Mouse (Mus musculus) hindbrain, embryonic 12.5 days (tissue): ENCODE measurements around the gene Brca2. TPM values are rescaled to one million over a fixed set of nuclear protein-coding genes. Genes with fewer than 3 reads are reported as not detected.
A peak's percentile ranks its signal among the peaks of the same experiment; 100 is the strongest.

Experiments used
- ATAC-seq: fragments of 200-750 bp; cut with Nextera tagmentation; 2 replicates; pipeline ENCODE4 v1.8.0; 2017; ENCODE audit warnings: moderate TSS enrichment; ENCODE audit not compliant: low FRiP score
- H3K27ac ChIP-seq: fragments of 300-500 bp; sonication (generic); 2 replicates; pipeline ENCODE4 v1.5.1; 2016; ENCODE audit warnings: mild to moderate bottlenecking
- H3K27me3 ChIP-seq: fragments of 300-500 bp; sonication (generic); 2 replicates; pipeline ENCODE4 v1.6.1; 2016; ENCODE audit warnings: mild to moderate bottlenecking
- H3K36me3 ChIP-seq: fragments of 300-500 bp; sonication (generic); 2 replicates; pipeline ENCODE4 v1.6.1; 2016; ENCODE audit warnings: mild to moderate bottlenecking
- H3K4me1 ChIP-seq: fragments of 300-500 bp; sonication (generic); 2 replicates; pipeline ENCODE4 v1.6.1; 2016
- H3K4me2 ChIP-seq: fragments of 300-500 bp; sonication (generic); replicated peaks from 2 replicates; pipeline ENCODE4 v1.6.1; 2016; ENCODE audit warnings: mild to moderate bottlenecking
- H3K4me3 ChIP-seq: fragments of 300-500 bp; sonication (generic); 2 replicates; pipeline ENCODE4 v1.5.1; 2016; ENCODE audit warnings: mild to moderate bottlenecking
- H3K9ac ChIP-seq: fragments of 300-500 bp; sonication (generic); 2 replicates; pipeline ENCODE4 v1.6.1; 2016; ENCODE audit warnings: mild to moderate bottlenecking, moderate library complexity
- H3K9me3 ChIP-seq: fragments of 300-500 bp; sonication (generic); replicated peaks from 2 replicates; pipeline ENCODE4 v1.6.1; 2016; ENCODE audit warnings: mild to moderate bottlenecking
- WGBS: fragments of 180-500 bp; shearing (Covaris S2); methylation state at CpG from one replicate; pipeline ENCODE4 v1.1.7; 2016; 5-methylcytosine and 5-hydroxymethylcytosine counted together
- polyA plus RNA-seq: library from polyadenylated mRNA; unstranded; fragments of >200 nt; fragmentation: Nextera tagmentation; extraction: Ambion mirVana; gene quantifications from 2 replicates; pipeline ENCODE4 v1.2.1, GENCODE M21; 2016

Gene Brca2
- polyA plus RNA-seq, 1 experiment from 2014 or later, result 21.9 TPM

DNA sequence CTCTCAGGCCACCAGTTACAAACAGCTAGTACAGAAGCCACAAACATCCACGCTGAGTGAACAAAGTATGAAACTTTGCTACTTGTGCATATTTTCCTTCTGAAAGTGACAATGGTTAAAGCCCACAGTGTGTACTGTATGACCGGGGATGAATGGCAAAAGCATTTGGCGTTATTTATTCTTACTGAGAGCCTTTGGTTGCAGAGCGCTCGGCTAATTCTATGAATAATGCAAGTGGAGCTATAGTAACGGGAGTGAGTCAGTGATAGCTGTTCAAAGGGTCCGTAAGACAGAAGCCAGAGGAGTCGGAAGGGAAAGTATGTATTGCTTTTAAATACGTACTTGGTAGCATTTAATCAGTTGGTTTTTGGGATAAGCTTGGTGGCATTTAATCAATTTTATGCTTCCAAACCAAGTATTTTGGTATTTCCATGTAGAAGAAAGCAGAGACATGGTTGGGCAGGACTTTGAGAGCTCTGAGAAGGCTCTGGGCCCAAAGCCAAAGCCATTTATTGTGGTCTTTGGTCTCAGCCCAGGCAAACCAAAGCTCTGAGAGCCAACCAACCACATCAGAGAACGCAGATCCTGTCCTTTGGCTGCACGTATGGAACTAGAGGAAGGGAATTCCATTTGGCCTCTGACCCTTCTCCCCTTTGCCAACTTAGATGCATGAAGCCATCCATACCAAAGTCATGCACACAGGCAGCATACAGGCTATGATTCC, 48.2 kb downstream of the Brca2 start:
- 90% methylated on average over 11 of the region's 11 CpGs for WGBS
- peaks cover 42% of the 10 kb centered on the region for H3K36me3 ChIP-seq
- ATAC-seq, result no peak

GRCm38 (mm10) chr5:150574403-150574802, 52.0 kb downstream of the Brca2 start:
- H3K27ac ChIP-seq, result no peak overlapping the region
- no peak for ATAC-seq
- 94% methylated on average over 3 of the region's 3 CpGs for WGBS
- no peaks in the 10 kb centered on the region for H3K9me3 ChIP-seq
- H3K4me2 ChIP-seq, result no peak overlapping the region
- no peak overlapping the region for H3K9ac ChIP-seq
- no peaks in the 10 kb centered on the region for H3K27me3 ChIP-seq
- peaks cover 23% of the 10 kb centered on the region for H3K36me3 ChIP-seq
- H3K4me3 ChIP-seq, result no peak overlapping the region
- H3K4me1 ChIP-seq, result no peaks in the 10 kb centered on the region

More for the DNA sequence above, 48.2 kb downstream of the Brca2 start:
- no peaks in the 10 kb centered on the region for H3K27me3 ChIP-seq
- H3K4me2 ChIP-seq, result no peak overlapping the region
- H3K9me3 ChIP-seq, result no peaks in the 10 kb centered on the region
- H3K4me1 ChIP-seq, result no peaks in the 10 kb centered on the region
- H3K27ac ChIP-seq, result no peak overlapping the region
- H3K9ac ChIP-seq, result no peak overlapping the region
- no peak overlapping the region for H3K4me3 ChIP-seq

DNA sequence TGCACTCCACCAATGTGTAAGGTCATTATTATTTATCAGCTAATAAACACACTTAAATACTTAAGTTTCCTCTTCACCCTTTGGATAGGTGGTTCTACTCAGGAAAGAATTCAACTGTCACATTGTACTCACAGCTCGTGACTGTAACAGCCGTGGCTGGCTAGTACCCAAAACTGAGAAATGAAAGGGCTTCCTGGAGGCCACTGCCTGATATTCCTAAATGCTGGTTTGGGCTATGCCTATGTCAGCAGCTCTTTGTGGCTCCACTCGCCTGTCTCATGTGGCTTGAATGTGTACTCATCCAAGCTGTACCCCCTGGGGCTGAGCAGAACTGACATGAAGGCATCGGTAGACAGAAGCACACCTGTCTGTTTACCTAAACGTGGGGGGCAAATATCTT, 52.5 kb downstream of the Brca2 start:
- Histone ChIP-seq H3K4me2 (no peak overlapping the region), H3K27me3 (no peaks in the 10 kb centered on the region), H3K9ac (no peak overlapping the region), H3K27ac (no peak overlapping the region), H3K4me3 (no peak overlapping the region), H3K4me1 (no peaks in the 10 kb centered on the region), H3K9me3 (no peaks in the 10 kb centered on the region), H3K36me3 (peaks cover 19% of the 10 kb centered on the region; the same call in 1 of the 2 replicates)
- ATAC-seq, result no peak
- 80% methylated on average over 5 of the region's 5 CpGs for WGBS

DNA sequence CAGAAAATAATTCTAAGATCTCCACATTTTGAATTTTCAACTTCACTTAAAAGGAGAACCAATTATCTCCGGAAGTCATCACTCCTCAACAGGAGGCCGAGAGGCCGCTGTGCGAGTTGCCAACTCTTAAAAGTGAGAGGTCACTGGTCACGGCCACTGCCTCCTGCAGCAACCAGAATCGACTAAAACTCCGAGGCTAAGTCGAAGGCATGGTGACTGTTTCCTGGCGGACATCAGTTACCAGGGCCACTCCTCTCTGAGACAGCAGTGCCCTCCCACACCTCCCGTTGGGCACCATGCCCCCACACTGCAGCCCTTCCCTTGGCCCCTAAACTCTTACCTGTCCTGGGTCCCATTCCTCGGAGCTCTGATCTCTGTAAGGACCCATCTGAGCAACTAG, 54.4 kb downstream of the Brca2 start:
- Histone ChIP-seq H3K9me3 (no peaks in the 10 kb centered on the region), H3K27ac (no peak overlapping the region), H3K27me3 (no peaks in the 10 kb centered on the region), H3K4me2 (no peak overlapping the region), H3K4me3 (no peak overlapping the region), H3K9ac (no peak overlapping the region), H3K36me3 (0 out of 2 replicates have a peak, but pooled peaks cover 9% of the 10 kb centered on the region), H3K4me1 (no peaks in the 10 kb centered on the region)
- WGBS, result 84% methylated on average over 11 of the region's 11 CpGs
- no peak for ATAC-seq

- Histone ChIP-seq H3K27ac (no peak overlapping the region), H3K4me3 (no peak overlapping the region), H3K27me3 (no peaks in the 10 kb centered on the region), H3K4me2 (no peak overlapping the region), H3K36me3 (no peaks in the 10 kb centered on the region), H3K9ac (no peak overlapping the region), H3K9me3 (no peaks in the 10 kb centered on the region), H3K4me1 (no peaks in the 10 kb centered on the region)
- 93% methylated on average over 6 of the region's 6 CpGs for WGBS
- no peak for ATAC-seq
Measured at GRCm38 (mm10) chr5:150578613-150579171, 56.3 kb downstream of the Brca2 start.

GRCm38 (mm10) chr5:150581180-150581579, 58.8 kb downstream of the Brca2 start:
- no peak overlapping the region for H3K27ac ChIP-seq
- H3K4me1 ChIP-seq, result no peaks in the 10 kb centered on the region
- H3K9ac ChIP-seq, result no peak overlapping the region
- H3K9me3 ChIP-seq, result no peaks in the 10 kb centered on the region
- no peak for ATAC-seq
- WGBS, result 74% methylated on average over 6 of the region's 6 CpGs
- H3K4me2 ChIP-seq, result no peak overlapping the region
- H3K36me3 ChIP-seq, result no peaks in the 10 kb centered on the region
- no peak overlapping the region for H3K4me3 ChIP-seq
- no peaks in the 10 kb centered on the region for H3K27me3 ChIP-seq

DNA sequence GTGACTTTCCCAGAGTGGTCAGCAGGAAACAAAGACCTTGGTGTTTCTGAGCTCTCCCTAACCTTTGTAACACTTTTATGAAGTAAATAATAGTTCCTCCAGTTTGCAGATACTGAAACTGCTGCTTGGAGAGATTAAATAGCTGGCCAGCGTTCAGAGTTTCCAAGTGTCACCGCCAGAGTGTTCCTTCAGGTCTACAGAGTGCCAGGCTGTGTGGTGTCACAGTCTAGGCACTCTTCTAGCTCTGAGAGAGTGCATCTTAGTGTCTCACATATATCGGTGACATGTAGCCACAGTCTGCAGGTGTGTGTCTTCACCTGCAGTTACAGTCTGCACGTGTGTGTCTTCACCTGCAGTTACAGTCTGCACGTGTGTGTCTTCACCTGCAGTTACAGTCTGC, 60.8 kb downstream of the Brca2 start:
- Histone ChIP-seq H3K36me3 (no peaks in the 10 kb centered on the region), H3K27me3 (no peaks in the 10 kb centered on the region), H3K4me2 (no peak overlapping the region), H3K9ac (no peak overlapping the region), H3K9me3 (no peaks in the 10 kb centered on the region), H3K27ac (no peak overlapping the region), H3K4me1 (no peaks in the 10 kb centered on the region), H3K4me3 (no peak overlapping the region)
- whole genome bisulfite sequencing, result 90% methylated on average over 5 of the region's 5 CpGs
- no peak for ATAC-seq

GRCm38 (mm10) chr5:150583622-150584336, 61.3 kb downstream of the Brca2 start:
- 74% methylated on average over 5 of the region's 5 CpGs for WGBS
- H3K27ac ChIP-seq, result no peak overlapping the region
- H3K36me3 ChIP-seq, result no peaks in the 10 kb centered on the region
- H3K4me1 ChIP-seq, result no peaks in the 10 kb centered on the region
- H3K9me3 ChIP-seq, result no peaks in the 10 kb centered on the region
- H3K9ac ChIP-seq, result no peak overlapping the region
- no peak for ATAC-seq
- H3K4me2 ChIP-seq, result no peak overlapping the region
- H3K27me3 ChIP-seq, result no peaks in the 10 kb centered on the region
- H3K4me3 ChIP-seq, result no peak overlapping the region

DNA sequence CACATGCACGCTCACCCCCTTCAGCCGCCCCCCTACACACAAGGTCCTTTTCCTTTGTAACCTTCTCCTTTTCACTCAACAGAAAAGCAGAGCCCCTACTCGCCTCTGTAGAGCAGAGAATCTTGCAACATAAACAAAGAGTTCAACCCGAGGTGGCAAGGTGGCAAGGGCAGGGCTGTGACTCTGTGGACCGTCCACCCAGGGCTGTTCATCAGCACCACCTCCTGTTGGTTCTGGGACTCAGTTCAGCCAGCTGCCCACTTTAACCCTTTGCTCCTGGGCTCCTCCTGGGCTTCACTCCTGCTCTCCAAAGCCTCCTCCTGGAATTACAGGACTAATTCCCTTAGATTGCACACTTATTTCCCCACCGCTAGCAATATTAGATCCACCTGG, 61.9 kb downstream of the Brca2 start:
- Histone ChIP-seq H3K9me3 (no peaks in the 10 kb centered on the region), H3K4me1 (no peaks in the 10 kb centered on the region), H3K9ac (no peak overlapping the region), H3K36me3 (no peaks in the 10 kb centered on the region), H3K27me3 (no peaks in the 10 kb centered on the region), H3K27ac (no peak overlapping the region), H3K4me2 (no peak overlapping the region), H3K4me3 (no peak overlapping the region)
- ATAC-seq, result no peak
- WGBS, result 52% methylated on average over 6 of the region's 6 CpGs

DNA sequence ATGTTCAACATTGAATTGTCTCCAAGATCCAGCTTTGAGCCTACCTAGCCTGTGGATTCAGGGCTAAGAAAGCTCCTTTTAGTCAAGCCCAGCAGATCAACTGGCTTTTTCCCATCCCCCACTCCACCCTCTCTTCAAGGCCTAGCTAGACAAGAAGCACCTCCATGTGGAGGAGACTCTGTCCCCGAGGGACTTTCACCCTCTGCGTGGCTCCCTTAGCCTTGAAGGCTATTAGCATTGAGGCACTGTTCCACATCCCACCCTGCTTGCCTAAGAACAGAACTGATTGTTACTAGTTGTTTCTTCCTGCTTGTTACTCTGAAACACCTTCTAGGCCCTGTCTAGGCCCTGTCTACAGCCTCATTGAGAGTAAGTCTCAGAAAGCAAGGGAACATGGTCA, 67.5 kb downstream of the Brca2 start:
- peaks cover 10% of the 10 kb centered on the region for H3K4me1 ChIP-seq
- H3K9me3 ChIP-seq, result no peaks in the 10 kb centered on the region
- H3K9ac ChIP-seq, result no peak overlapping the region
- 68% methylated on average over 2 of the region's 2 CpGs for WGBS
- no peaks in the 10 kb centered on the region for H3K36me3 ChIP-seq
- no peak overlapping the region for H3K27ac ChIP-seq
- no peak overlapping the region for H3K4me3 ChIP-seq
- peaks cover 22% of the 10 kb centered on the region for H3K27me3 ChIP-seq
- no peak overlapping the region for H3K4me2 ChIP-seq
- no peak for ATAC-seq

DNA sequence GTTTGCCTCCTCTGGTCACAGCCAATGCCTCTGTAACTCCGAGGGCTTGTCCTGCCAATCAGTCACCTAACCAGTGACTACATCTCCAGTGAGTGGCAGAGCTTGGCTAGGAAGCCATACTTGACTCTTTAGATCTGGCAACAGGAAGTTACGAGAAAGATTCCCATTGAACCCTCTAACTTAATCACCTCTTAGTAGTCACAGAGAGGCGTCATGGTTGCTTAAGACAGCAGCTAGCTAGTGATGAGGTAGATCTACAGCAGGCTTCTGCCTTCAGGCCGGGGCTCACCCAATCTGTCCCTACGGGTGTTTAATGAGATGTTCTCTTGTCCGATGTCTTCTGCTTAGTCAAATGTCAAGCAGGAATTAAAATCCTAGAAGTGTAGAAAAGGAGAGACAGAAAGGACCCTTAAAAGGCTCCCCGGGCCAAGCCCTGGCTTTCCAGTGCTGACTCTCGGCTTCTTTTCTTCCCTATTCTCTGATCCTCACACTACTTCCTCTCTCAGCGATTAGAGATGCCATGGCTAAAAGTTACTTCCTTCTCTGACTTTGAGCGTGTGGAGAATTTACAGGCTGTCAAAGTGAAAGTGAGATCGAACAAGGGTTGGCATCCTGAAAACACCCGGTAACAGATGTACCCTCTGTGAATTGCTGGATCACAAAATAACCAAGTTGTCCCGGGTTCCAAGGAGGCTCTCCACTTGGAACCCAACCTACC, 69.9 kb downstream of the Brca2 start:
- 80% methylated on average over 13 of the region's 13 CpGs for WGBS
- peak overlapping the region; percentile 100; the same call in 1 of the 2 replicates for H3K4me2 ChIP-seq
- no peaks in the 10 kb centered on the region for H3K9me3 ChIP-seq
- no peaks in the 10 kb centered on the region for H3K36me3 ChIP-seq
- H3K27ac ChIP-seq, result no peak overlapping the region
- ATAC-seq, result no peak
- H3K4me3 ChIP-seq, result no peak overlapping the region
- peaks cover 41% of the 10 kb centered on the region for H3K27me3 ChIP-seq
- H3K9ac ChIP-seq, result no peak overlapping the region
- peaks cover 10% of the 10 kb centered on the region for H3K4me1 ChIP-seq
